Mouse (Mus musculus) heart, embryonic 16.5 days (tissue): Measurements from ENCODE around the gene Uba3. TPM values are rescaled to one million over a fixed set of nuclear protein-coding genes. Genes with fewer than 3 reads are reported as not detected.

Experiments
- polyA plus RNA-seq: library from polyadenylated mRNA; unstranded; fragments of >200 nt; fragmentation: Nextera tagmentation; extraction: Ambion mirVana; gene quantifications from 2 replicates; pipeline ENCODE4 v1.2.1, GENCODE M21; 2015

The Uba3 gene
- polyA plus RNA-seq, 1 experiment from 2014 or later = 71.1 TPM

Other genes with a start within 250 kb of the Uba3 start
- gene Fam19a4, start 145.2 kb downstream of the Uba3 start, polyA plus RNA-seq = 0.18 and 0.26 TPM in 2 replicates
- gene Eogt, start 56.5 kb downstream of the Uba3 start, polyA plus RNA-seq = 14.7 and 15.6 TPM in 2 replicates
- 19.6 and 24.2 TPM in 2 replicates for gene Tmf1, start 26.5 kb downstream of the Uba3 start, polyA plus RNA-seq
- gene Arl6ip5, start 5.0 kb upstream of the Uba3 start, polyA plus RNA-seq = 99.6 and 107 TPM in 2 replicates
- gene Lmod3, start 47.1 kb upstream of the Uba3 start, polyA plus RNA-seq = 21.6 and 27.8 TPM in 2 replicates